Comparison of ENCODE assay signal across 8 mouse cellular contexts in genomic region chr10:121033128-121033791, GRCm38 (mm10). TPM values are rescaled to one million over a fixed set of nuclear protein-coding genes. Genes with fewer than 3 reads are reported as not detected.
DNase-seq lines count a peak whose midpoint lies in the region; ATAC-seq lines count a peak whose summit lies in the region.

No protein-coding gene starts in this region.

- peak overlapping the region; percentile 93 for H3K4me2 ChIP-seq in hindbrain, embryonic 15.5 days

- peak; percentile 86 for DNase-seq in R1 (ENCODE audit: low read depth, low spot score)
- peak; percentile 60 for DNase-seq in cerebellum, adult 9-11 months
- peak; percentile 35 to 40 for DNase-seq in frontal cortex, postnatal 36 days (ENCODE audit: low spot score in 2 of 2)
- peak; percentile 30 to 81 for DNase-seq in left cerebral cortex, postnatal 10 days (ENCODE audit: extremely low spot score in 1 of 2, low spot score in 2 of 2)
- DNase-seq in right cerebral cortex, postnatal 10 days (ENCODE audit: low spot score in 2 of 2): peak; percentile 62 to 63
- peak; percentile 81 for DNase-seq in yolk sac, embryonic 10.5 days (ENCODE audit: low spot score)

- H3K36me3 ChIP-seq in hindbrain, embryonic 15.5 days: no peaks in the 10 kb centered on the region

- intact Hi-C loops in left cerebral cortex, postnatal 10 days (cut with DNase I): loop anchor here (5.0 kb wide), 2 partner anchors 96 to 224 kb away; no protein-coding TSS in a partner anchor

- peaks cover 26% of the 10 kb centered on the region for H3K27me3 ChIP-seq in hindbrain, embryonic 15.5 days

- under 1% methylated on average over 25 of the region's 25 CpGs for WGBS in hindbrain, embryonic 15.5 days

- H3K4me3 ChIP-seq in hindbrain, embryonic 15.5 days: peak overlapping the region; percentile 50

- peaks cover 15% of the 10 kb centered on the region for H3K4me1 ChIP-seq in hindbrain, embryonic 15.5 days (replicated peaks)

- no peaks in the 10 kb centered on the region for H3K9me3 ChIP-seq in hindbrain, embryonic 15.5 days

- H3K9ac ChIP-seq in hindbrain, embryonic 15.5 days: peak overlapping the region; percentile 43; the same call in 1 of the 2 replicates

- H3K27ac ChIP-seq in hindbrain, embryonic 15.5 days (replicated peaks): no peak overlapping the region

- ATAC-seq in hindbrain, embryonic 15.5 days (ENCODE audit: low FRiP score, low read depth): peak; percentile 84
- ATAC-seq in megakaryocyte progenitor cell, adult 5-6 weeks (replicated peaks; ENCODE audit: poor library complexity): peak; percentile 87

RNA-seq across cellular contexts. Expression of gene Wif1, which starts 0.5 kb away (rescaled TPM):
- polyA plus RNA-seq in hindbrain, embryonic 15.5 days (2015; fragmentation: Nextera tagmentation; extraction: Ambion mirVana): 5.7 and 7.1 TPM in 2 replicates
- 1 to 10 TPM; 1.4 to 2.3 TPM for total RNA-seq in left cerebral cortex, postnatal 10 days (2021)
- 0.05 TPM in 1 of 2 replicates, not detected in the other for total RNA-seq in megakaryocyte progenitor cell, adult 5-6 weeks (2015)
- total RNA-seq in megakaryocyte progenitor cell, adult 5-6 weeks (2017): not detected in 2 replicates

RNA-seq across cellular contexts. Expression of gene Lemd3, which starts 54.1 kb away (rescaled TPM):
- polyA plus RNA-seq in hindbrain, embryonic 15.5 days (2015; fragmentation: Nextera tagmentation; extraction: Ambion mirVana): 3.1 and 3.3 TPM in 2 replicates
- total RNA-seq in left cerebral cortex, postnatal 10 days (2021): 10 to 100 TPM; 32.6 to 33.4 TPM
- 10.7 and 13.5 TPM in 2 replicates for total RNA-seq in megakaryocyte progenitor cell, adult 5-6 weeks (2015)
- total RNA-seq in megakaryocyte progenitor cell, adult 5-6 weeks (2017): 12.9 and 13.7 TPM in 2 replicates
